Mouse (Mus musculus) lung, postnatal 0 days (tissue): ENCODE data around the gene Susd6.

ENCODE experiments used
- CTCF ChIP-seq: IDR thresholded peaks from 2 replicates; pipeline ENCODE4 v1.5.1; 2016; ENCODE audit warnings: antibody characterized with exemption, mild to moderate bottlenecking
- EP300 ChIP-seq: IDR thresholded peaks from 2 replicates; pipeline ENCODE4 v1.6.1; 2016; ENCODE audit warnings: antibody characterized with exemption, mild to moderate bottlenecking, control low read depth

DNA sequence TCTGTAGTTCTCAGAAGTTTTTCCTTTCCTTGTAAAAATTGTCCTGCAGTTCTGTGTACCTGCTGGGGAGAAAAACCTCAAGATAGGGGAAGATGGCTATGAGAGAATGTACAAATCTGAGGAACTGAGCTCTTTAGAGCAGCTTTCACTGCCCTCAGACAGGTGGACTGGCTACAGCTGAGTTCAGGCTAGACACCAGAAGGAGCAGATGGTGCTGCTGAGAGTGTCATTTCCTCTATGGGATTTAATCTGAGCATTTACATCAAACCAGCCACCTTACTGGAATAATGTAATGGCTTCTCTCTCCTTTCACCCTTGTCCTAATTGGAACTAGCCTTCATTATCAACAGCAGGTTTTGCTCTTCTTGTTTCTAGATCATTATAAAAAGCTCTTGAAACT is 8.0 kb downstream of the Susd6 start:
- TF ChIP-seq CTCF (no peak), EP300 (no peak)
